Mouse (Mus musculus) gastrocnemius, postnatal 10 days (tissue): Measurements from ENCODE around the gene Capn8. TPM values are rescaled to one million over a fixed set of nuclear protein-coding genes. Genes with fewer than 3 reads are reported as not detected.

Experiments used
- DNase-seq: peaks from one replicate; pipeline ENCODE4 v3.0.0; 2021; ENCODE audit warnings: mixed read lengths
- total RNA-seq, 2 experiments: library from RNA; stranded (reverse); gene quantifications; 2 replicates each; pipeline ENCODE4 v1.2.3; 2021

The Capn8 gene
- total RNA-seq, 2 experiments from 2014 or later = not detected

DNA sequence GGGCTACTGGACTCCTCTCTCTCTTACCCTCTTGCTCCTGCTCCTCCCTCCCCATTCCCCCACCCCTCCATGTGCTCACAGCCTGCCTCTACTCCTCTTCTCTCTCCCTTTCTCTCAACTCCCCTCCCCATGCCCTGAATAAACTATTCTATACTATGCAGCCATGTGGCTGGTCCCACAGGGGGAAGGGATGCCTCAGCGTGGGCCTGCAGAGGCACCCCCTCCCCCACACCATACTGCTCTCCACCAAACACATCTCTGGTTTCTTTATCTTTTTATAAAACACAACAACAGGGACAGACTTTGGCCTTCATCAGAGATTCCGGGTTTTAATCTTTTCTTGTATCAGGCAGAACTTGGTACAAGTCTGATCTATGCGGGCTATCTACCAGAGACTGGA is 114.4 kb downstream of the Capn8 start:
- no peak for DNase-seq

DNA sequence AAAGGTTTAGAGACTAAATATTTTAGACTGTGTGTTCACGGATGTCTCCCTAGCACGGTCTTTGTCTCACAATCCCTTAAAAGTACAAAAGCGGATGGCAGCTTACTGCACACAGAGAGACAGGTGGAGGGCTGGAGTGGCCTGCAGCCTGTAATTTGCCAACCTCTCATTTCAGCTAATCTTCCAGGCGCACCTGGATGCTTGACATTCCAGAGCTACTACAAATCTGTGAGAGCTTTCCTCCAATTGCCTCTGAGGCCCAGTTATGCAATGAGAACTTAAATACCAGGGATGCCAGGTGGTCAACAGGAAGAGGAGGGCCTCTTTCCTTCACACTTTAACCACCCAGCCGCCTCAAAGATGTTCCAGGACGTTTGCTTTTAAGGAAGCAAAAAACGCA is 114.8 kb downstream of the Capn8 start:
- DNase-seq = no peak

Other genes with a start within 250 kb of the Capn8 start
- gene Fbxo28, start 223.4 kb upstream of the Capn8 start, total RNA-seq = 10 to 100 TPM; 16.8 to 23.5 TPM
- 10 to 100 TPM; 14.2 to 14.5 TPM for gene Trp53bp2, start 155.8 kb upstream of the Capn8 start, total RNA-seq
- 10 to 100 TPM; 79.2 to 87.6 TPM for gene Capn2, start 47.4 kb upstream of the Capn8 start, total RNA-seq
- not detected for gene Ccdc185, start 184.2 kb downstream of the Capn8 start, total RNA-seq
- 1 to 10 TPM; 2.0 to 2.1 TPM for gene Susd4, start 198.9 kb downstream of the Capn8 start, total RNA-seq